Mouse (Mus musculus) urinary bladder, adult 18-20 months (tissue): ENCODE results near the gene Vmn1r132.
"Not testable (repeated sequence)": the region's sequence is repeated elsewhere in the genome, so short reads cannot be mapped to it uniquely, and the experiment has no call there.

ENCODE experiments used
- DNase-seq, 2 experiments: peaks; one replicate each; pipeline ENCODE4 v3.0.0; 2022; ENCODE audit warnings: low spot score in 2 of 2, mixed read lengths in 2 of 2

Gene Vmn1r132

GRCm38 (mm10) chr7:21613792-21614191, at the start of gene Vmn1r132:
Gene Vmn1r132, plus strand, starts transcription at chr7:21614092.
- not testable (repeated sequence) for DNase-seq
